24 mouse cellular contexts compared by ENCODE assay signal in the genomic region with DNA sequence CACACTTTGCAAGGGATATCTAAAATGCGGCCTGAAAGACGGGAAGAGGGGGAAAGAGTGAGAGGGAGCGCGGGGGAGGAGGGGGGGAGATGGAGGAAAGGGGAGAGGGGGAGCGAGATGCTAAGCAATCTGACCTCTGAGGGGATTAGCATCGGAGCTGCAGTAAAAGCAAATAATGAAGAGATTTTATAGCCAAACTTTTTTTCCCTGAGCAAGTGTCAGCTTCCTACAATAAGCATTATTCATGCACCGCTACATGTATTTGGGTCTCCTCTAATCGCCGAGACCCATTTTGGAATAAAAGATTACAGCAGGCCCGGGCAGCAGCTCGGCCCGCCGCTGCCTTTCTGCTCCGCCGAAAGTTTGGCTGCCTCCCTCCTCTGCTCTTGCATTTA. TPM values are rescaled to one million over a fixed set of nuclear protein-coding genes. Genes with fewer than 3 reads are reported as not detected.
A peak's percentile ranks its signal among the peaks of the same experiment; 100 is the strongest.
DNase-seq lines count a peak whose midpoint lies in the region; ATAC-seq and TF ChIP-seq lines count a peak whose summit lies in the region.
"Had no signal": no experiment of that assay in that cellular context is flagged by ENCODE, and none has a peak within 500 bp of the region (broad histone marks: within the 10 kb centered on the region; RNA-seq: fewer than 3 reads in every experiment).

No protein-coding gene starts in this region.

- peaks cover 32% of the 10 kb centered on the region for H3K4me1 ChIP-seq in heart, embryonic 13.5 days
- peaks cover 37% of the 10 kb centered on the region for H3K4me1 ChIP-seq in forebrain, embryonic 11.5 days (replicated peaks; ENCODE audit: control insufficient read depth, insufficient read depth, low read length)
- H3K4me1 ChIP-seq in midbrain, embryonic 11.5 days (ENCODE audit: control insufficient read depth, insufficient read depth, low read length), result peaks cover 33% of the 10 kb centered on the region
- no peaks in the 10 kb centered on the region for H3K4me1 ChIP-seq in thymus, adult 2 months (replicated peaks; ENCODE audit: control insufficient read depth, insufficient read depth, low read length)

- H3K9me3 ChIP-seq in heart, embryonic 13.5 days, result no peaks in the 10 kb centered on the region
- H3K9me3 ChIP-seq in forebrain, embryonic 11.5 days (ENCODE audit: control insufficient read depth, low read length), result no peaks in the 10 kb centered on the region
- H3K9me3 ChIP-seq in midbrain, embryonic 11.5 days (ENCODE audit: control insufficient read depth, low read length), result no peaks in the 10 kb centered on the region
- H3K9me3 ChIP-seq: hindbrain, embryonic 12.5 days; intestine, embryonic 15.5 days; liver, embryonic 13.5 days; lung, embryonic 15.5 days had no signal

- no peak for ATAC-seq in heart, embryonic 13.5 days (ENCODE audit: extremely low read depth, insufficient number of reproducible peaks, low FRiP score, low TSS enrichment)
- ATAC-seq in forebrain, embryonic 11.5 days (replicated peaks; ENCODE audit: low FRiP score), result peak; percentile 45
- ATAC-seq in midbrain, embryonic 11.5 days (ENCODE audit: low FRiP score), result peak; percentile 31; the same call in 1 of the 2 replicates
- ATAC-seq: intestine, embryonic 15.5 days had no signal

- H3K27ac ChIP-seq in heart, embryonic 13.5 days (replicated peaks), result no peak overlapping the region
- H3K27ac ChIP-seq in forebrain, embryonic 11.5 days (ENCODE audit: low read depth, low read length), result peak overlapping the region; percentile 94
- H3K27ac ChIP-seq in midbrain, embryonic 11.5 days (ENCODE audit: low read depth, low read length), result no peak overlapping the region
- H3K27ac ChIP-seq in thymus, adult 2 months (ENCODE audit: control insufficient read depth, insufficient read depth, low read length), result no peak overlapping the region
- H3K27ac ChIP-seq: heart, adult 2 months; hindbrain, embryonic 12.5 days; intestine, embryonic 15.5 days; kidney, postnatal 0 days; liver, embryonic 13.5 days; lung, embryonic 15.5 days had no signal

- no peak overlapping the region for H3K9ac ChIP-seq in heart, embryonic 13.5 days
- H3K9ac ChIP-seq in forebrain, embryonic 11.5 days (ENCODE audit: low read length), result peak overlapping the region; percentile 99
- no peak overlapping the region for H3K9ac ChIP-seq in midbrain, embryonic 11.5 days (ENCODE audit: low read length)
- H3K9ac ChIP-seq: hindbrain, embryonic 12.5 days; intestine, embryonic 15.5 days; liver, embryonic 13.5 days; lung, embryonic 15.5 days had no signal

- H3K4me2 ChIP-seq in heart, embryonic 13.5 days, result no peak overlapping the region
- H3K4me2 ChIP-seq in forebrain, embryonic 11.5 days (ENCODE audit: low read depth, low read length, severe bottlenecking), result peak overlapping the region; percentile 92
- peak overlapping the region; percentile 72 for H3K4me2 ChIP-seq in midbrain, embryonic 11.5 days
- H3K4me2 ChIP-seq: hindbrain, embryonic 12.5 days; intestine, embryonic 15.5 days; liver, embryonic 13.5 days; lung, embryonic 15.5 days had no signal

- no peaks in the 10 kb centered on the region for H3K36me3 ChIP-seq in heart, embryonic 13.5 days
- H3K36me3 ChIP-seq in forebrain, embryonic 11.5 days (ENCODE audit: control insufficient read depth, insufficient read depth, low read length), result no peaks in the 10 kb centered on the region; the same call in 1 of the 2 replicates
- H3K36me3 ChIP-seq in midbrain, embryonic 11.5 days (ENCODE audit: control insufficient read depth, insufficient read depth, low read length), result no peaks in the 10 kb centered on the region
- no peaks in the 10 kb centered on the region for H3K36me3 ChIP-seq in thymus, adult 2 months (ENCODE audit: control insufficient read depth, insufficient read depth, low read length)
- H3K36me3 ChIP-seq: hindbrain, embryonic 12.5 days; intestine, embryonic 15.5 days; liver, embryonic 13.5 days; lung, embryonic 15.5 days had no signal

- TF ChIP-seq POLR2A in brain, embryonic 14.5 days (IDR thresholded peaks at IDR 0.05; ENCODE audit: borderline replicate concordance, extremely low read depth, insufficient read depth, insufficient read length, poor library complexity, severe bottlenecking), result no peak
- no peak for TF ChIP-seq POLR2A in thymus, adult 2 months (IDR thresholded peaks at IDR 0.05; ENCODE audit: control insufficient read depth, extremely low read depth, insufficient read depth, low read length, poor library complexity)

- H3K4me3 ChIP-seq in heart, embryonic 13.5 days, result 0 out of 2 replicates have a peak overlapping the region, but pooled peaks have one; percentile 15
- peak overlapping the region; percentile 74 for H3K4me3 ChIP-seq in forebrain, embryonic 11.5 days (ENCODE audit: low read depth, low read length)
- peak overlapping the region; percentile 10; the same call in 1 of the 2 replicates for H3K4me3 ChIP-seq in midbrain, embryonic 11.5 days (ENCODE audit: low read depth, low read length)
- no peak overlapping the region for H3K4me3 ChIP-seq in thymus, adult 2 months (ENCODE audit: control insufficient read depth, insufficient read depth, low read length)
- H3K4me3 ChIP-seq: heart, adult 2 months; hindbrain, embryonic 12.5 days; intestine, embryonic 15.5 days; liver, embryonic 13.5 days; lung, embryonic 15.5 days had no signal

- 2% methylated on average over 15 of the region's 15 CpGs for WGBS in heart, embryonic 13.5 days
- WGBS in forebrain, embryonic 11.5 days, result 1% methylated on average over 15 of the region's 15 CpGs
- 2% methylated on average over 15 of the region's 15 CpGs for WGBS in midbrain, embryonic 11.5 days
- 8% methylated on average over 15 of the region's 15 CpGs for WGBS in thymus, adult 2 months

- TF ChIP-seq CTCF in brain, embryonic 14.5 days (IDR thresholded peaks at IDR 0.05; ENCODE audit: borderline replicate concordance, extremely low read depth, insufficient read depth, insufficient read length), result no peak
- no peak for TF ChIP-seq CTCF in thymus, adult 2 months (IDR thresholded peaks at IDR 0.05; ENCODE audit: borderline replicate concordance, control insufficient read depth, extremely low read depth, insufficient read depth, low read length, poor library complexity)

- no peak for DNase-seq in heart, postnatal 10 days
- peak; percentile 95 for DNase-seq in brain, embryonic 14.5 days (ENCODE audit: low read depth)
- peak; percentile 83 for DNase-seq in forebrain, embryonic 11.5 days (ENCODE audit: low spot score)
- DNase-seq in midbrain, embryonic 11.5 days (ENCODE audit: low spot score, missing footprints), result peak; percentile 95
- DNase-seq in adrenal gland, adult 8-10 months, result no peak
- no peak for DNase-seq in thymus, adult 2 months
- DNase-seq in ovary, postnatal 36 days (ENCODE audit: low spot score), result no peak
- DNase-seq: adrenal gland, postnatal 10 days; cerebellum, adult 11-12 months; gastrocnemius, postnatal 10 days; heart, adult 2 months; left cerebral cortex, postnatal 4 days; liver, embryonic 13.5 days; retina, postnatal 1 day; thymus, adult 18-20 months had no signal

- intact Hi-C loops in heart, postnatal 10 days (cut with DNase I), result no loop called here

- peaks cover 100% of the 10 kb centered on the region for H3K27me3 ChIP-seq in heart, embryonic 13.5 days (replicated peaks)
- H3K27me3 ChIP-seq in forebrain, embryonic 11.5 days (ENCODE audit: control insufficient read depth, insufficient read depth, low read length), result peaks cover 6% of the 10 kb centered on the region
- peaks cover 81% of the 10 kb centered on the region for H3K27me3 ChIP-seq in midbrain, embryonic 11.5 days (ENCODE audit: control insufficient read depth, insufficient read depth, low read length)
- peaks cover 24% of the 10 kb centered on the region for H3K27me3 ChIP-seq in thymus, adult 2 months (ENCODE audit: control insufficient read depth, insufficient read depth, low read length)

RNA-seq across cellular contexts. Expression of a gene that starts 5.2 kb away (rescaled TPM):
- not detected in 2 replicates for polyA plus RNA-seq in heart, embryonic 13.5 days (2015; fragmentation: Nextera tagmentation; extraction: Ambion mirVana)
- total RNA-seq in heart, postnatal 10 days (2021), result not detected
- 14.6 and 34.7 TPM in 2 replicates for polyA plus RNA-seq in brain, embryonic 14.5 days (2012; rRNA removed)
- polyA plus RNA-seq in forebrain, embryonic 11.5 days (2014; fragmentation: Nextera tagmentation; extraction: Ambion mirVana), result 117 and 119 TPM in 2 replicates
- 32.2 and 32.6 TPM in 2 replicates for polyA plus RNA-seq in midbrain, embryonic 11.5 days (2014; fragmentation: Nextera tagmentation; extraction: Ambion mirVana)
- not detected for total RNA-seq in adrenal gland, adult 8-10 months (2022)
- not detected in 2 replicates for polyA plus RNA-seq in thymus, adult 2 months (2012; rRNA removed)
- total RNA-seq: adrenal gland, postnatal 10 days; gastrocnemius, postnatal 10 days; heart, adult 2 months; MEL; neutrophil, adult 5-6 weeks had no signal
- polyA plus RNA-seq: heart, adult 2 months; heart, embryonic 16.5 days; intestine, embryonic 15.5 days; kidney, postnatal 0 days; liver, embryonic 13.5 days; lung, embryonic 15.5 days; small intestine, adult 2 months had no signal

RNA-seq across cellular contexts. Expression of a gene that starts 5.3 kb away (rescaled TPM):
- 19.2 and 19.5 TPM in 2 replicates for polyA plus RNA-seq in heart, embryonic 13.5 days (2015; fragmentation: Nextera tagmentation; extraction: Ambion mirVana)
- total RNA-seq in heart, postnatal 10 days (2021), result 10 to 100 TPM; 19.6 to 20.1 TPM
- 29.2 and 37.4 TPM in 2 replicates for polyA plus RNA-seq in brain, embryonic 14.5 days (2012; rRNA removed)
- polyA plus RNA-seq in forebrain, embryonic 11.5 days (2014; fragmentation: Nextera tagmentation; extraction: Ambion mirVana), result 54.6 and 59.0 TPM in 2 replicates
- polyA plus RNA-seq in midbrain, embryonic 11.5 days (2014; fragmentation: Nextera tagmentation; extraction: Ambion mirVana), result 28.5 and 29.2 TPM in 2 replicates
- 10 to 100 TPM; 31.6 to 39.0 (median 36.8) TPM for total RNA-seq in adrenal gland, adult 8-10 months (2022)
- 63.0 and 69.4 TPM in 2 replicates for polyA plus RNA-seq in thymus, adult 2 months (2012; rRNA removed)

Comparison
In these comparisons a context has a peak if more than half of its experiments do, and no peak if none do; other contexts are left out.
1. DNase-seq: peak in brain, embryonic 14.5 days (single experiment), forebrain, embryonic 11.5 days (single experiment) and midbrain, embryonic 11.5 days (single experiment); none in heart, postnatal 10 days (0 of 2), adrenal gland, adult 8-10 months (single experiment), thymus, adult 2 months (single experiment) and ovary, postnatal 36 days (single experiment).
2. RNA of a gene that starts 5.2 kb away (polyA plus RNA-seq): 117 to 119 TPM in forebrain, embryonic 11.5 days, 32.2 to 32.6 TPM in midbrain, embryonic 11.5 days and 14.6 to 34.7 TPM in brain, embryonic 14.5 days; not detected in heart, embryonic 13.5 days and not detected in thymus, adult 2 months; every median in the first group is over 10 times any median in the second.